Mouse (Mus musculus) right cerebral cortex, postnatal 10 days (tissue): ENCODE measurements around the gene Vmn1r213.

Experiments
- DNase-seq, 2 experiments: peaks; one replicate each; pipeline ENCODE4 v3.0.0; 2021; ENCODE audit warnings: low spot score in 2 of 2

Gene Vmn1r213

GRCm38 (mm10) chr13:23007356-23007755 is at the start of gene Vmn1r213:
Gene Vmn1r213, plus strand, starts transcription at chr13:23007656.
- DNase-seq: no peak

- DNase-seq: no peak
These were observed 17.1 kb upstream of the Vmn1r213 start for GRCm38 (mm10) chr13:22990214-22990891.

- DNase-seq: no peak
These were observed 15.2 kb upstream of the Vmn1r213 start for GRCm38 (mm10) chr13:22992178-22992700.

- no peak for DNase-seq
These were observed 14.7 kb upstream of the Vmn1r213 start for GRCm38 (mm10) chr13:22992721-22993120.

- DNase-seq: no peak
These were observed 10.7 kb downstream of the Vmn1r213 start for GRCm38 (mm10) chr13:23018158-23018557.

GRCm38 (mm10) chr13:23024812-23025211 is 17.4 kb downstream of the Vmn1r213 start:
- DNase-seq: no peak

- DNase-seq: no peak
These were observed 22.7 kb downstream of the Vmn1r213 start, which contains the start of gene Vmn1r214 for GRCm38 (mm10) chr13:23030118-23030517. Gene Vmn1r214, plus strand, starts transcription at chr13:23030418.

GRCm38 (mm10) chr13:23057778-23058177 is 50.3 kb downstream of the Vmn1r213 start:
- DNase-seq: no peak
